Mouse (Mus musculus) neural tube, embryonic 11.5 days (tissue): ENCODE data around the gene Gm826. TPM values are rescaled to one million over a fixed set of nuclear protein-coding genes. Genes with fewer than 3 reads are reported as not detected.

Experiments
- ATAC-seq: fragments of 200-750 bp; cut with Nextera tagmentation; 2 replicates; pipeline ENCODE4 v1.8.0; 2017; ENCODE audit warnings: moderate number of reproducible peaks, mild to moderate bottlenecking, moderate TSS enrichment, moderate library complexity; ENCODE audit not compliant: insufficient read depth, low FRiP score, low TSS enrichment
- DNase-seq: peaks from one replicate; pipeline ENCODE4 v3.0.0-alpha.2; 2015; ENCODE audit warnings: low spot score
- H3K27ac ChIP-seq: fragments of 300-500 bp; sonication (generic); 2 replicates; pipeline ENCODE4 v1.5.1; 2014; ENCODE audit warnings: low read depth, mild to moderate bottlenecking, low read length
- H3K27me3 ChIP-seq: fragments of 300-500 bp; sonication (generic); 2 replicates; pipeline ENCODE4 v1.6.1; 2014; ENCODE audit warnings: mild to moderate bottlenecking, low read length, mixed read lengths; ENCODE audit not compliant: control insufficient read depth, insufficient read depth
- H3K36me3 ChIP-seq: fragments of 300-500 bp; sonication (generic); 2 replicates; pipeline ENCODE4 v1.6.1; 2014; ENCODE audit warnings: mild to moderate bottlenecking, low read length, moderate library complexity, mixed read lengths; ENCODE audit not compliant: control insufficient read depth, insufficient read depth
- H3K4me1 ChIP-seq: fragments of 300-500 bp; sonication (generic); 2 replicates; pipeline ENCODE4 v1.6.1; 2014; ENCODE audit warnings: low read length, mixed read lengths; ENCODE audit not compliant: control insufficient read depth, insufficient read depth
- H3K4me2 ChIP-seq: fragments of 300-500 bp; sonication (generic); 2 replicates; pipeline ENCODE4 v1.6.1; 2014; ENCODE audit warnings: low read depth, mild to moderate bottlenecking, moderate library complexity
- H3K4me3 ChIP-seq: fragments of 300-500 bp; sonication (generic); 2 replicates; pipeline ENCODE4 v1.5.1; 2014; ENCODE audit warnings: low read depth, low read length
- H3K9ac ChIP-seq: fragments of 300-500 bp; sonication (generic); 2 replicates; pipeline ENCODE4 v1.6.1; 2014; ENCODE audit warnings: mild to moderate bottlenecking, low read length
- H3K9me3 ChIP-seq: fragments of 300-500 bp; sonication (generic); 2 replicates; pipeline ENCODE4 v1.6.1; 2016; ENCODE audit warnings: low read length; ENCODE audit not compliant: control insufficient read depth
- WGBS: fragments of 180-500 bp; shearing (Covaris S2); extraction: QIAGEN DNeasy Blood & Tissue Kit; methylation state at CpG from one replicate; pipeline ENCODE4 v1.1.7; 2014; 5-methylcytosine and 5-hydroxymethylcytosine counted together
- polyA plus RNA-seq: library from polyadenylated mRNA; unstranded; fragments of >200 nt; fragmentation: Nextera tagmentation; extraction: Ambion mirVana; gene quantifications from 2 replicates; pipeline ENCODE4 v1.2.1, GENCODE M21; 2014

The Gm826 gene
- polyA plus RNA-seq, 1 experiment from 2014 or later: not detected

DNA sequence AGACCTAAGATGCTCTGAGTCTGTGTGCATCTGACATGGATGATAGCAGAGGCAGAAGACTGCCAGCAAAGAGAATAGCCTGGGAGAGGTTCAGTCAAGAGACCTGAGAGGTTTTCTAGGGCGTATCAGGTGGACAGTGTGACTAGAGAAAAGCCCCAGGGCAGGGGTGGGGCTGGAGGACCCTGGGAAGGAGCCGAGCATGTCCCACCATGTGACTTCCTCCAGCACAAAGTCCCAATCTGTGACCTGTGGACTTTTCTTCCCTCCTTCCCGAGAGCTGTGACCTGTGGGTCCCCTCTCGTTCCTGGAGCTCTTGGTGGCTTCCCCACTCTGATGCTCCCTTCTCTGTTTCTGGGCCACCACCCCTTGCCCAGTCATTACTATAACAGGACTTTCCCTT lies 6.2 kb upstream of the Gm826 start:
- Histone ChIP-seq H3K4me2 (no peak overlapping the region), H3K27ac (no peak overlapping the region), H3K36me3 (no peaks in the 10 kb centered on the region), H3K27me3 (no peaks in the 10 kb centered on the region), H3K4me3 (no peak overlapping the region), H3K9me3 (no peaks in the 10 kb centered on the region), H3K9ac (no peak overlapping the region), H3K4me1 (no peaks in the 10 kb centered on the region)
- no peak for ATAC-seq
- DNase-seq: no peak
- 85% methylated on average over 3 of the region's 4 CpGs for WGBS

DNA sequence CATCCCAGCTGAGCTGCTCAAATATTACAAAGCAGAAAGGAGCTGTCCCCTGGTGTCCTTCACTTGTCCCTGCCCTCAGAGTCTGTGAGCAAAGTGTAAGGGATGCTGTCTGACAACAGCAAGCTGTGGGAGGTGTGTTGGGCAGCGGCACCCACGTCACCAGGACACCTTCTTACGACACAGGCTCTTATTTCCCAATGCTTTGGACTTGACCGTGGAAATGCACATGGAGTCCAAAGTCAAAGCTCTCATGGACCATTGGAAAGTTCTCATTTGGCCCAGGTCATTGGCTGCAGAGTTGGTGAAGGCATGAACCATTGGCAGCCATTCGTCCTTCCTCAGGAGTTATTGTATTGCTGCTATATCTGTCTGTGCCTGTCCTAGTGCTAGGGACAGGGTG lies 5.6 kb upstream of the Gm826 start:
- Histone ChIP-seq H3K9me3 (no peaks in the 10 kb centered on the region), H3K36me3 (no peaks in the 10 kb centered on the region), H3K4me3 (no peak overlapping the region), H3K27me3 (no peaks in the 10 kb centered on the region), H3K9ac (no peak overlapping the region), H3K4me1 (no peaks in the 10 kb centered on the region), H3K4me2 (no peak overlapping the region), H3K27ac (no peak overlapping the region)
- DNase-seq (no peak), ATAC-seq (no peak)
- 89% methylated on average over 5 of the region's 5 CpGs for WGBS

DNA sequence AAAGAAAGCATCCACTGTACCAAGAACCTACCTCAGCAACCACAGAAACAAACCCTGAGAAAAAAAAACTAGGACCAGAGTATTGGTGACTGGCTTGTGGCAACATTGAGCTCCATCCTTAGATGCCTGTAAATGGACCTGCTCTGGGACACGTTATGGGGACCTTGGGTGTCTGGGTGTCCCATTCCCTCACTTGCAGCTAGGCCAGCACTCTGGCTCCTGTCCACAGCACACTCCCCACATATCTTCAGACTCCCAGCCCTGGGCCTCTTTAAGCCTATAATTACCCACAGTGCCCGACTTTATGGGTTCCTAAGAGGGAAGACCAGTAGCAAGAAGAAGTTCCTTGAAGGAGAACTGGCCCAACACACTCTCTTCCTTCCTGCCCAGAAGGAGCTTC lies 2.1 kb upstream of the Gm826 start:
- WGBS: 62% methylated on average over 2 of the region's 2 CpGs

DNA sequence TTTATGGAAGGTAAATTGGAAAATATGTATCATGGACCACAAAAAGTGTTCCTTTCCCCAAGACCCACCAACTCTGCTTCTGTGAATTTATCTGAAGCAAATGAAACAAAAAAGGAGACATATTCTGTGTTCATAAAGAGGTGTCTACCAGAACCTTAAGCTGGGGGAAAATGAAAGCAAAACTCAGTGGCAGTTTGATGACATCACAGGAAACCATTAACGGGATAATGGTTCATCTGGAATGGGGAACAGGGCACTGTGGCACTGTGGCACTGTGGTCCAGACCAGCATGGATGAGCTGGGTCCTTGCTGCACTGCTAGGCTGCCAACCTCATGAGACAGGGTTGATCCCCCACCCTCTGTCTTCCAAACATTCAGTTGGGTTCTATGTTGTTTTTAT lies 1.1 kb upstream of the Gm826 start:
- Histone ChIP-seq H3K4me1 (no peaks in the 10 kb centered on the region), H3K27me3 (no peaks in the 10 kb centered on the region), H3K27ac (no peak overlapping the region), H3K4me2 (no peak overlapping the region), H3K4me3 (no peak overlapping the region), H3K9me3 (no peaks in the 10 kb centered on the region), H3K36me3 (no peaks in the 10 kb centered on the region), H3K9ac (no peak overlapping the region)
- 78% methylated on average over 1 of the region's 1 CpGs for WGBS
- ATAC-seq (no peak), DNase-seq (no peak)

More for the DNA sequence above, 2.1 kb upstream of the Gm826 start:
- Histone ChIP-seq H3K9me3 (no peaks in the 10 kb centered on the region), H3K4me1 (no peaks in the 10 kb centered on the region), H3K36me3 (no peaks in the 10 kb centered on the region), H3K4me3 (no peak overlapping the region), H3K9ac (no peak overlapping the region), H3K27ac (no peak overlapping the region), H3K4me2 (no peak overlapping the region), H3K27me3 (no peaks in the 10 kb centered on the region)
- no peak for DNase-seq
- no peak for ATAC-seq

DNA sequence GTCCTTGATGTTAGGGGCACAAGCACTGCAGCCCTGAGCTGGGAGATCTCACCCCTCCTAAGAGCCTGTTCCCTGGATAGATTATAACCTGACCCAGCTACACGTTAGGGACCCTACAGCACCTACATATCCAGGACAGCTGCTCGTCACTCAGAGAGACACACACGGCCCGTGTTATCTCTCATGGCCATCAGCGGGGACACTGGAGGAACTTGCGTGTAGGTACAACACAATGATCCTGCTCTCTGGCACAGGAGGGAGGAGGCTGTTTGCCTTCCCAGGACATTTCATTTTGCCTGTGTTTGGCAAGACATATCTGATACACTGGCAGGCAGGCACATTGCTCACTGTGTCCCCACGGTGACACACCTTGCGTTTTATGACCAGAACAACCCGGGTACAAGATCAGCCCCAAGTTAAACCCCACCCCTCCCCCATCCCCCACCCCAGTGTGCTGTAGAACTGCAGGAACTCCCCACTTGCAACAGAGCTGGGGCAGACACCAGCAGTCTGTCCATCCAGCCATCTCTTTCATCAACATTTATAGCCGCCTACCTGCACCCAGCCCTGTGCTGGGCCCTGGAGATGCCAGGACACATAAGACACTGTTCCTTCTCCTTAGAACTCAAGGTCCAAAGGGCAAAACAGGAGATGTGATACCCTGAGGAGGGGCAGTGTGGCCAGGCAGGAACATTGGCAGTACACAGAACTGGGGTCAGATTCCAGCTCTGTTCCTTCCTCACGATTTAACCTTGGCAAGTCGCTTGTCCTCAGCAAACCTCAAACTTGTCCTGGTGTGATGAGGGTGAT lies 1.2 kb downstream of the Gm826 start:
- no peaks in the 10 kb centered on the region for H3K36me3 ChIP-seq
- 86% methylated on average over 12 of the region's 12 CpGs for WGBS
- H3K27ac ChIP-seq: no peak overlapping the region
- no peaks in the 10 kb centered on the region for H3K4me1 ChIP-seq
- H3K27me3 ChIP-seq: no peaks in the 10 kb centered on the region
- DNase-seq: no peak
- no peak overlapping the region for H3K4me2 ChIP-seq
- H3K4me3 ChIP-seq: no peak overlapping the region
- H3K9me3 ChIP-seq: no peaks in the 10 kb centered on the region
- ATAC-seq: no peak
- H3K9ac ChIP-seq: no peak overlapping the region

DNA sequence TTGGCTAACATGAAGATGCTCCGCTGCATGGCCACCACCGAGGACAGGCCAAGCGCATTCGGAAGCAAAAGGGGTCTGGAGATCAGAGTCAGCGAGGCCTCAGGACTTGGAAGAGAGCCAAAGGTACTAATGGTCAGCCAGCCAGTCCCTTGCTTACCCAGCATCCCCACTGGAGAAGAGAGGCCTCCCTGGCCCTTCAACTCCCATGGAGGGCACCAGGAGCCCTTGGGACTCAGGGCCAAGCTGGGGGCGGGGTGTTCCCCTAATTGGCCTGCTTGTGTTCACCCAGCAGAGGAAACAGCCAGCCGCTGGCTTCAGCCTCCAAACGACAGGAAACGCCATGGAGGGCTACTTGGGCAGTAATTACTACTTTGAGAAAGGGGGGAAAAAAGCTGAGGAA lies 5.1 kb downstream of the Gm826 start:
- Histone ChIP-seq H3K4me3 (no peak overlapping the region), H3K4me2 (no peak overlapping the region), H3K36me3 (no peaks in the 10 kb centered on the region), H3K9me3 (no peaks in the 10 kb centered on the region), H3K27me3 (no peaks in the 10 kb centered on the region), H3K9ac (no peak overlapping the region), H3K4me1 (no peaks in the 10 kb centered on the region), H3K27ac (no peak overlapping the region)
- ATAC-seq: no peak
- 53% methylated on average over 9 of the region's 9 CpGs for WGBS
- no peak for DNase-seq

DNA sequence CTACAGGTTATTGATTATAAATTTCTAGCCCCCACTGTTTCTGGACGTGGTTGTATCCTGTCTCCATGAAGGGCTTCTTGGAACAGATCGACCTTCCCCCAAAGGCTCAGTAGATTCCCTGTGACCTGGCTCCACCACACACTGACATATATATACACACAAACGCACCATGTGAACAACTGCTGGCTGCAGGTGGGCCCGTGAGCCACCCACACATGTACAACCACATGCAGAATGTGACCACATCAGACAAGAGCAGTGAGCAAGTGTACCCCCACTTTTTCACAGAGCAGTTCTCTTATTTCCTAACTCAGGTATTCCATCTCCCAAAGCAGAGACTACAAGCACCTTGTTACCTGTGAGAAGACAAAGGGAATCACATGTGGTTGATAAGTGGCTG lies 6.2 kb downstream of the Gm826 start:
- no peak for ATAC-seq
- 82% methylated on average over 4 of the region's 4 CpGs for WGBS

DNA sequence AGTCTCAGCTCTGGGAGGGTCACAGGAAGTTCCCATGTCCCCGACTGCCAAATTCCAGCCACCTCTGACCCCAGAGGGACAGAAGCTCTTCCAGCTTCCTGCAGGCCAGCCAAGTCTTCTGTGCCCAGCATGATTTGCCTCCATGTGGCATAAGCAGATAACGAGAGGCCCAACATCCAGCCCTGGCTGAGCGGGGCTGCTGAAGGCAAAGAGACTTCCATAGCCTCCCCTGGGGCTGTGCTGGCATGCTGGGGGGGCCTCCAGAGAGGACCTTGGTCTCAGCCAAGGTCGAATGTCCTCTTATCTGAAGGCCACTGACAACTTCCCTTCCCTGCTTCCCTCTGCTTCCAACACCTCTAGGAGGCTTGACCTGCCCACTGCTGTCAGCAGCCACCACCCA lies 6.8 kb downstream of the Gm826 start:
- H3K36me3 ChIP-seq: no peaks in the 10 kb centered on the region
- ATAC-seq (no peak), DNase-seq (no peak)
- no peaks in the 10 kb centered on the region for H3K9me3 ChIP-seq
- H3K4me1 ChIP-seq: no peaks in the 10 kb centered on the region
- H3K4me2 ChIP-seq: no peak overlapping the region
- no peak overlapping the region for H3K27ac ChIP-seq
- 60% methylated on average over 4 of the region's 4 CpGs for WGBS
- H3K27me3 ChIP-seq: no peaks in the 10 kb centered on the region
- no peak overlapping the region for H3K4me3 ChIP-seq
- no peak overlapping the region for H3K9ac ChIP-seq

More for the DNA sequence above, 6.2 kb downstream of the Gm826 start:
- Histone ChIP-seq H3K9me3 (no peaks in the 10 kb centered on the region), H3K27ac (no peak overlapping the region), H3K36me3 (no peaks in the 10 kb centered on the region), H3K4me3 (no peak overlapping the region), H3K27me3 (no peaks in the 10 kb centered on the region), H3K4me1 (no peaks in the 10 kb centered on the region), H3K4me2 (no peak overlapping the region), H3K9ac (no peak overlapping the region)
- no peak for DNase-seq

DNA sequence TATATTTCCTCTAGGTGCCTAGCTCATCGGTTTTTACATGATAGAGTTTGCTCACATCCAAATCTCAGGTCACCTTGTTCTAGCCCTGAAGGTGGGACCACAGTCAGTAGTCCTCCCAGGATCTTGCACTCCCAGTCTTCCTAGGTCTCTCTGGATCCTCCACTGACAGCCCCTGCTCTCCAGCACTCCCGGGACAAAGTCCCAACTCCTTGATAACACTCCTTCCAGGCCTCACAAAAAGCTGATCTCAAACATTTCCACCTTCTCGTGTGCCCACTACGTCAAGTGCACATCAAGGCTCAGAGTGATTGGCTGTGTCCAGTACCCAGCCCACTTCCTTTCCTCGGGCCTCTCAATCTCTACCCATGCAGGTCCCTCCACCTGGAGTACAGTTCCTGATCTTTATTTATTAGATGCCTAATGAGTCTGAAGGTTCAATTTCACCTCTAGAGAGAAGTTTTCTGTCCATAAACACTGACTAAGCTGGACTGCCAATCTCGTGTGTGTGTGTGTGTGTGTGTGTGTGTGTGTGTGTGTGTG lies 8.8 kb downstream of the Gm826 start:
- Histone ChIP-seq H3K9me3 (no peaks in the 10 kb centered on the region), H3K4me3 (no peak overlapping the region), H3K36me3 (no peaks in the 10 kb centered on the region), H3K4me2 (no peak overlapping the region), H3K27ac (no peak overlapping the region), H3K9ac (no peak overlapping the region), H3K4me1 (no peaks in the 10 kb centered on the region), H3K27me3 (no peaks in the 10 kb centered on the region)
- DNase-seq: no peak
- WGBS: 81% methylated on average over 6 of the region's 6 CpGs
- ATAC-seq: no peak
